Mouse (Mus musculus): ENCODE measurements around the gene Cldn5. TPM values are rescaled to one million over a fixed set of nuclear protein-coding genes. Genes with fewer than 3 reads are reported as not detected.

The Cldn5 gene
- total RNA-seq, 2 experiments from 2014 or later = 15.4 to 15.8 TPM

- DNase-seq = no peak
Measured at GRCm38 (mm10) chr16:18785025-18785424, 8.4 kb downstream of the Cldn5 start.

GRCm38 (mm10) chr16:18785485-18785884, 8.8 kb downstream of the Cldn5 start:
- no peak for DNase-seq

- DNase-seq = no peak
Measured at GRCm38 (mm10) chr16:18786652-18787051, 10.0 kb downstream of the Cldn5 start.

GRCm38 (mm10) chr16:18788627-18789406, 12.2 kb downstream of the Cldn5 start:
- DNase-seq = no peak

GRCm38 (mm10) chr16:18795223-18795899, 18.7 kb downstream of the Cldn5 start:
- no peak for DNase-seq

- no peak for DNase-seq
Measured at GRCm38 (mm10) chr16:18796645-18797044, 20.0 kb downstream of the Cldn5 start.

- DNase-seq = peak; percentile 24 to 26
Measured at GRCm38 (mm10) chr16:18798151-18798550, 21.5 kb downstream of the Cldn5 start.

- peak; percentile 65 to 74 for DNase-seq
Measured at GRCm38 (mm10) chr16:18798841-18799240, 22.2 kb downstream of the Cldn5 start.

- DNase-seq = peak; percentile 61 to 65
Measured at GRCm38 (mm10) chr16:18805746-18806145, 29.1 kb downstream of the Cldn5 start.

GRCm38 (mm10) chr16:18809001-18809400, 32.4 kb downstream of the Cldn5 start:
- peak; percentile 26 to 43 for DNase-seq

GRCm38 (mm10) chr16:18811032-18811431, 34.4 kb downstream of the Cldn5 start:
- DNase-seq = no peak

- DNase-seq = peak; percentile 91 to 93
Measured at GRCm38 (mm10) chr16:18811468-18812384, 35.1 kb downstream of the Cldn5 start, which contains the start of the genes Ufd1 and Cdc45. Ufd1 (plus strand) TSS chr16:18811779. Cdc45 (minus strand) TSS chr16:18811987.

- DNase-seq = peak in 1 of 2 experiments; percentile 56
Measured at GRCm38 (mm10) chr16:18812385-18812910, 35.8 kb downstream of the Cldn5 start.

GRCm38 (mm10) chr16:18822356-18822755, 45.7 kb downstream of the Cldn5 start:
- DNase-seq = no peak

GRCm38 (mm10) chr16:18822925-18823324, 46.3 kb downstream of the Cldn5 start:
- no peak for DNase-seq

Other genes starting within 250 kb of the Cldn5 start
- gene Tbx1, start 186.2 kb upstream of the Cldn5 start, total RNA-seq (2021) = under 1 TPM in 1 of 2 experiments, not detected in 1; 0.20 TPM
- under 1 TPM in 1 of 2 experiments, not detected in 1; 0.60 TPM for gene Gp1bb, start 154.4 kb upstream of the Cldn5 start, total RNA-seq (2021)
- 1 to 10 TPM; 1.1 to 4.9 TPM for gene Gm49601, start 150.4 kb upstream of the Cldn5 start, total RNA-seq (2021)
- 10 to 100 TPM in 1 of 2 experiments, 1 to 10 TPM in 1; 9.6 to 10.9 TPM for gene Sept5, start 146.9 kb upstream of the Cldn5 start, total RNA-seq (2021)
- gene Ufd1, start 34.9 kb downstream of the Cldn5 start, total RNA-seq (2021) = 100 to 1,000 TPM; 105 to 111 TPM
- gene Cdc45, start 35.1 kb downstream of the Cldn5 start, total RNA-seq (2021) = 10 to 100 TPM in 1 of 2 experiments, 1 to 10 TPM in 1; 7.0 to 11.3 TPM
- gene 2510002D24Rik, start 59.7 kb downstream of the Cldn5 start, total RNA-seq (2021) = 10 to 100 TPM; 12.6 to 22.3 TPM
- 1 to 10 TPM; 3.3 to 3.7 TPM for gene Gm28539, start 59.7 kb downstream of the Cldn5 start, total RNA-seq (2021)
- 10 to 100 TPM; 43.9 to 64.7 TPM for gene Mrpl40, start 100.0 kb downstream of the Cldn5 start, total RNA-seq (2021)
- 10 to 100 TPM; 35.0 to 39.2 TPM for gene Hira, start 100.2 kb downstream of the Cldn5 start, total RNA-seq (2021)

Data from adrenal gland, postnatal 36 days (tissue).